Mouse (Mus musculus) CH12.LX (cell line): ENCODE results near the gene Gm20441. TPM values are rescaled to one million over a fixed set of nuclear protein-coding genes. Genes with fewer than 3 reads are reported as not detected.

Experiments
- DNase-seq: peaks from one replicate; pipeline ENCODE4 v3.0.0-alpha.2; 2013; ENCODE audit errors: extremely low read depth
- H3K27ac ChIP-seq: 2 replicates; pipeline ENCODE4 v1.5.1; 2012; ENCODE audit warnings: low read depth, mild to moderate bottlenecking, control low read depth, moderate library complexity; ENCODE audit not compliant: insufficient read depth
- H3K27me3 ChIP-seq: replicated peaks from 2 replicates; pipeline ENCODE3; 2012; ENCODE audit warnings: inconsistent platforms
- H3K36me3 ChIP-seq, 2 experiments: replicated peaks in 1 of 2; 2 replicates each; pipeline versions ENCODE3 to v1.6.1; 2012; ENCODE audit warnings: inconsistent platforms in 1 of 2, low read length in 1 of 2, mild to moderate bottlenecking in 1 of 2, mixed read lengths in 1 of 2, moderate library complexity in 1 of 2; ENCODE audit not compliant: control insufficient read depth in 1 of 2, insufficient read depth in 1 of 2
- H3K4me1 ChIP-seq, 2 experiments: 2 replicates each; pipeline ENCODE4 v1.6.1; 2012; ENCODE audit warnings: inconsistent platforms in 1 of 2, moderate library complexity in 1 of 2; ENCODE audit not compliant: insufficient read depth in 2 of 2, control insufficient read depth in 1 of 2
- H3K4me2 ChIP-seq: 2 replicates; pipeline ENCODE4 v1.6.1; 2012; ENCODE audit warnings: low read depth, mild to moderate bottlenecking, control low read depth; ENCODE audit not compliant: poor library complexity, insufficient read depth, severe bottlenecking
- H3K4me3 ChIP-seq, 3 experiments: fragments of 150-350 bp in 1 of 3; sonication (generic) in 1 of 3; replicated peaks in 1 of 3; 2 replicates each; pipeline versions ENCODE3 to v1.5.1; 2011 to 2012; ENCODE audit warnings: low read depth in 2 of 3, low read length in 2 of 3, mild to moderate bottlenecking in 2 of 3, moderate library complexity in 2 of 3, control low read depth in 1 of 3, improper control_type of control experiment in 1 of 3, inconsistent platforms in 1 of 3, mixed read lengths in 1 of 3; ENCODE audit not compliant: poor library complexity in 1 of 3
- H3K79me2 ChIP-seq: replicated peaks from 2 replicates; pipeline ENCODE4 v1.6.1; 2012; ENCODE audit warnings: mild to moderate bottlenecking, moderate library complexity; ENCODE audit not compliant: control insufficient read depth, poor library complexity, insufficient read depth, severe bottlenecking; ENCODE audit errors: extremely low read depth
- H3K9ac ChIP-seq: 2 replicates; pipeline ENCODE4 v1.6.1; 2012; ENCODE audit warnings: low read depth, mild to moderate bottlenecking, control low read depth, moderate library complexity; ENCODE audit not compliant: insufficient read depth
- H3K9me3 ChIP-seq: replicated peaks from 2 replicates; pipeline ENCODE3; 2012; ENCODE audit warnings: low read length, inconsistent platforms, mixed read lengths
- CHD1 ChIP-seq: IDR thresholded peaks from 2 replicates; pipeline ENCODE4 v1.6.1; 2012; ENCODE audit warnings: low read depth, low read length, improper control_type of control experiment, inconsistent platforms
- CTCF ChIP-seq, 2 experiments: IDR thresholded peaks in 1 of 2; conservative IDR thresholded peaks in 1 of 2; 2 replicates each; pipeline ENCODE4 v1.5.1; 2011 to 2012; ENCODE audit warnings: low read depth in 2 of 2, low read length in 2 of 2, improper control_type of control experiment in 1 of 2, inconsistent platforms in 1 of 2, mild to moderate bottlenecking in 1 of 2, moderate library complexity in 1 of 2
- ELF1 ChIP-seq: IDR thresholded peaks from 2 replicates; pipeline ENCODE4 v1.6.1; 2014; ENCODE audit warnings: low read depth, mild to moderate bottlenecking, inconsistent platforms, low read length, improper control_type of control experiment
- EP300 ChIP-seq: IDR thresholded peaks from 2 replicates; pipeline ENCODE4 v1.6.1; 2011; ENCODE audit warnings: low read length, improper control_type of control experiment
- GABPA ChIP-seq: IDR thresholded peaks from 2 replicates; pipeline ENCODE4 v1.6.1; 2012; ENCODE audit warnings: low read depth, low read length, improper control_type of control experiment, inconsistent platforms; ENCODE audit not compliant: insufficient replicate concordance
- HCFC1 ChIP-seq: IDR thresholded peaks from 2 replicates; pipeline ENCODE4 v1.6.1; 2012; ENCODE audit warnings: low read depth, mild to moderate bottlenecking, inconsistent platforms, low read length, improper control_type of control experiment
- JUN ChIP-seq: IDR thresholded peaks from 2 replicates; pipeline ENCODE4 v1.6.1; 2011; ENCODE audit warnings: low read depth, mild to moderate bottlenecking, low read length, improper control_type of control experiment, moderate library complexity; ENCODE audit not compliant: insufficient read depth
- JUND ChIP-seq: conservative IDR thresholded peaks from 2 replicates; pipeline ENCODE4 v1.6.1; 2011; ENCODE audit warnings: low read depth, low read length, improper control_type of control experiment
- KAT2A ChIP-seq: IDR thresholded peaks from 2 replicates; pipeline ENCODE4 v1.6.1; 2012; ENCODE audit warnings: low read length, improper control_type of control experiment, inconsistent platforms; ENCODE audit not compliant: insufficient replicate concordance
- MAX ChIP-seq: IDR thresholded peaks from 2 replicates; pipeline ENCODE4 v1.6.1; 2011; ENCODE audit warnings: low read length, improper control_type of control experiment
- MXI1 ChIP-seq: IDR thresholded peaks from 2 replicates; pipeline ENCODE4 v1.6.1; 2011; ENCODE audit warnings: mild to moderate bottlenecking, low read depth, low read length, improper control_type of control experiment
- MYC ChIP-seq: IDR thresholded peaks from 2 replicates; pipeline ENCODE4 v1.6.1; 2011; ENCODE audit warnings: low read depth, mild to moderate bottlenecking, improper control_type of control experiment, low read length
- NELFE ChIP-seq: IDR thresholded peaks from 2 replicates; pipeline ENCODE4 v1.6.1; 2011; ENCODE audit warnings: low read depth, low read length, improper control_type of control experiment
- PAX5 ChIP-seq: IDR thresholded peaks from 2 replicates; pipeline ENCODE4 v1.6.1; 2012; ENCODE audit warnings: low read length, inconsistent platforms, mixed read lengths
- POLR2A ChIP-seq: IDR thresholded peaks from 2 replicates; pipeline ENCODE4 v1.6.1; 2011; ENCODE audit warnings: low read depth, mild to moderate bottlenecking, improper control_type of control experiment, low read length
- POLR2AphosphoS2 ChIP-seq: IDR thresholded peaks from 2 replicates; pipeline ENCODE4 v1.6.1; 2011; ENCODE audit warnings: low read depth, low read length, improper control_type of control experiment
- SIN3A ChIP-seq: IDR thresholded peaks from 2 replicates; pipeline ENCODE4 v1.6.1; 2012; ENCODE audit warnings: low read length, improper control_type of control experiment, inconsistent platforms
- SMC3 ChIP-seq: IDR thresholded peaks from 2 replicates; pipeline ENCODE4 v1.6.1; 2011; ENCODE audit warnings: low read depth, low read length, improper control_type of control experiment
- TCF12 ChIP-seq: IDR thresholded peaks from 2 replicates; pipeline ENCODE4 v1.6.1; 2014; ENCODE audit warnings: low read depth, mild to moderate bottlenecking, inconsistent platforms, low read length, improper control_type of control experiment
- UBTF ChIP-seq: IDR thresholded peaks from 2 replicates; pipeline ENCODE4 v1.6.1; 2012; ENCODE audit warnings: low read depth, mild to moderate bottlenecking, inconsistent platforms, low read length, improper control_type of control experiment, moderate library complexity
- USF1 ChIP-seq: IDR thresholded peaks from 2 replicates; pipeline ENCODE4 v1.6.1; 2014; ENCODE audit warnings: low read depth, mild to moderate bottlenecking, inconsistent platforms, low read length, improper control_type of control experiment
- USF2 ChIP-seq: conservative IDR thresholded peaks from 2 replicates; pipeline ENCODE4 v1.6.1; 2011; ENCODE audit warnings: low read depth, low read length, improper control_type of control experiment
- ZC3H11A ChIP-seq: IDR thresholded peaks from 2 replicates; pipeline ENCODE4 v1.6.1; 2012; ENCODE audit warnings: low read depth, mild to moderate bottlenecking, inconsistent platforms, low read length, improper control_type of control experiment
- ZKSCAN1 ChIP-seq: IDR thresholded peaks from 2 replicates; pipeline ENCODE4 v1.6.1; 2012; ENCODE audit warnings: low read depth, inconsistent platforms, low read length, improper control_type of control experiment, borderline replicate concordance
- ZMIZ1 ChIP-seq: IDR thresholded peaks from 2 replicates; pipeline ENCODE4 v1.6.1; 2012; ENCODE audit warnings: low read depth, mild to moderate bottlenecking, inconsistent platforms, low read length, improper control_type of control experiment
- ZNF384 ChIP-seq: IDR thresholded peaks from 2 replicates; pipeline ENCODE4 v1.6.1; 2012; ENCODE audit warnings: low read depth, low read length, improper control_type of control experiment, inconsistent platforms
- dilution Hi-C: fragments of 300-500 bp; cut with MboI; formaldehyde crosslinking; loops from 2 replicates; pipeline ENCODE4 v1.14.3; 2020; ENCODE audit warnings: low sequenced_read_pairs; ENCODE audit not compliant: extremely low pct_unique_long_range_greater_than_20kb, extremely low pct_ligation_motif_present
- in situ Hi-C: fragments of 300-500 bp; cut with MboI; formaldehyde crosslinking; loops from 3 replicates; pipeline ENCODE4 v1.14.3; 2019; ENCODE audit warnings: low sequenced_read_pairs, low pct_ligation_motif_present, low pct_unique_long_range_greater_than_20kb, mixed read lengths
- polyA plus RNA-seq: library from polyadenylated mRNA; unstranded; fragments of >175 nt; gene quantifications from 2 replicates; pipeline ENCODE4 v1.2.1, GENCODE M21; 2012; ENCODE audit warnings: low read depth; ENCODE audit not compliant: insufficient read length
- total RNA-seq, 2 experiments: library from RNA; depleted of rRNA; stranded (reverse); fragments of 300-350 nt in 1 of 2; fragments of >200 nt in 1 of 2; gene quantifications; 2 replicates each; pipeline ENCODE4 v1.2.3; 2012 to 2014

Gm20441 gene
- total and polyA plus RNA-seq, 3 experiments = 0.68 TPM; not detected in 2

GRCm38 (mm10) chr10:75788277-75788676 lies 7.5 kb upstream of the Gm20441 start:
- Histone ChIP-seq H3K9ac (no peak overlapping the region), H3K79me2 (no peaks in the 10 kb centered on the region), H3K9me3 (no peaks in the 10 kb centered on the region), H3K4me2 (no peak overlapping the region), H3K36me3 (peaks cover 0 to 5% of the 10 kb centered on the region in 2 experiments), H3K27me3 (no peaks in the 10 kb centered on the region), H3K4me1 (peaks cover 20 to 38% of the 10 kb centered on the region in 2 experiments), H3K4me3 (no peak overlapping the region), H3K27ac (no peak overlapping the region)
- no peak for DNase-seq
- dilution Hi-C loops = no loop called here
- in situ Hi-C loops = no loop called here
- no peak for TF ChIP-seq ZNF384
- no peak for TF ChIP-seq PAX5
- TF ChIP-seq USF2 = no peak
- TF ChIP-seq ZC3H11A = no peak
- TF ChIP-seq GABPA = no peak
- no peak for TF ChIP-seq MAX
- TF ChIP-seq CHD1 = no peak
- no peak for TF ChIP-seq POLR2A
- TF ChIP-seq SIN3A = no peak
- TF ChIP-seq CTCF (conservative IDR thresholded peaks at IDR 0.05 in 1 of 2, IDR thresholded peaks at IDR 0.05 in 1 of 2; ENCODE audit: low read depth in 2 of 2, low read length in 2 of 2) = no peak
- TF ChIP-seq MXI1 = no peak
- TF ChIP-seq EP300 = no peak
- no peak for TF ChIP-seq KAT2A
- no peak for TF ChIP-seq SMC3
- TF ChIP-seq ELF1 = no peak

- Histone ChIP-seq H3K9me3 (no peaks in the 10 kb centered on the region), H3K4me2 (no peak overlapping the region), H3K36me3 (peaks cover 0 to 5% of the 10 kb centered on the region in 2 experiments)
- in situ Hi-C loops = no loop called here
- dilution Hi-C loops = no loop called here
- DNase-seq = no peak
- TF ChIP-seq JUND (no peak), MXI1 (no peak), ELF1 (no peak), ZNF384 (no peak), POLR2A (no peak), MYC (no peak), ZKSCAN1 (no peak), ZMIZ1 (no peak), TCF12 (no peak), ZC3H11A (no peak), HCFC1 (no peak), UBTF (no peak), USF1 (no peak), SMC3 (no peak), NELFE (no peak), KAT2A (no peak), JUN (no peak), MAX (no peak), POLR2AphosphoS2 (no peak)
- TF ChIP-seq, all 38 proteins: peak for 0
- Histone ChIP-seq H3K4me3 (no peak overlapping the region), H3K27me3 (no peaks in the 10 kb centered on the region), H3K9ac (no peak overlapping the region), H3K4me1 (peaks cover 14 to 45% of the 10 kb centered on the region in 2 experiments), H3K27ac (no peak overlapping the region), H3K79me2 (0 out of 2 replicates have a peak, but pooled peaks cover 3% of the 10 kb centered on the region)
Observed at GRCm38 (mm10) chr10:75785442-75785841, 4.7 kb upstream of the Gm20441 start.
